Mouse (Mus musculus): ENCODE data around the gene Gm42517. TPM values are rescaled to one million over a fixed set of nuclear protein-coding genes. Genes with fewer than 3 reads are reported as not detected.

The Gm42517 gene
- not detected in 2 replicates for polyA plus RNA-seq (2014; fragmentation: Nextera tagmentation; extraction: Ambion mirVana)

GRCm38 (mm10) chr5:108367871-108368332, at the start of gene Gm42517:
Gene Gm42517, minus strand, starts transcription at chr5:108367922.
- no peak; the same call in 1 of the 2 replicates for ATAC-seq (ENCODE audit: insufficient number of reproducible peaks, low FRiP score, low TSS enrichment, low read depth)
- no peaks in the 10 kb centered on the region for H3K36me3 ChIP-seq (ENCODE audit: control insufficient read depth, insufficient read depth, low read length)
- peaks cover 18% of the 10 kb centered on the region for H3K4me1 ChIP-seq (ENCODE audit: control insufficient read depth, insufficient read depth, low read length)
- H3K9me3 ChIP-seq (ENCODE audit: control insufficient read depth, low read length): no peaks in the 10 kb centered on the region
- H3K4me2 ChIP-seq (ENCODE audit: low read depth, severe bottlenecking): peak within 1 kb of the TSS; percentile 86
- peaks cover 80% of the 10 kb centered on the region for H3K27me3 ChIP-seq (ENCODE audit: control insufficient read depth, insufficient read depth, low read length)
- 2% methylated on average over 28 of the region's 36 CpGs for WGBS
- peak within 1 kb of the TSS; percentile 43 for H3K9ac ChIP-seq (ENCODE audit: low read length)
- H3K27ac ChIP-seq (replicated peaks; ENCODE audit: low read depth, low read length): no peak within 1 kb of the TSS
- peak within 1 kb of the TSS; percentile 41 for H3K4me3 ChIP-seq (ENCODE audit: low read depth, low read length)
- peak; percentile 47 for DNase-seq (ENCODE audit: low spot score)

- Histone ChIP-seq H3K4me2 (ENCODE audit: low read depth, severe bottlenecking) (no peak overlapping the region), H3K27ac (replicated peaks; ENCODE audit: low read depth, low read length) (no peak overlapping the region), H3K4me3 (ENCODE audit: low read depth, low read length) (no peak overlapping the region), H3K9me3 (ENCODE audit: control insufficient read depth, low read length) (no peaks in the 10 kb centered on the region), H3K36me3 (ENCODE audit: control insufficient read depth, insufficient read depth, low read length) (no peaks in the 10 kb centered on the region), H3K27me3 (ENCODE audit: control insufficient read depth, insufficient read depth, low read length) (no peaks in the 10 kb centered on the region), H3K9ac (ENCODE audit: low read length) (no peak overlapping the region), H3K4me1 (ENCODE audit: control insufficient read depth, insufficient read depth, low read length) (no peaks in the 10 kb centered on the region)
- ATAC-seq (ENCODE audit: insufficient number of reproducible peaks, low FRiP score, low TSS enrichment, low read depth) (no peak), DNase-seq (ENCODE audit: low spot score) (no peak)
- 72% methylated on average over 2 of the region's 2 CpGs for WGBS
Measured at GRCm38 (mm10) chr5:108414711-108415110, 47.0 kb upstream of the Gm42517 start.

GRCm38 (mm10) chr5:108406977-108407376, 39.3 kb upstream of the Gm42517 start:
- Histone ChIP-seq H3K9ac (ENCODE audit: low read length) (no peak overlapping the region), H3K27ac (replicated peaks; ENCODE audit: low read depth, low read length) (no peak overlapping the region), H3K9me3 (ENCODE audit: control insufficient read depth, low read length) (no peaks in the 10 kb centered on the region), H3K4me2 (ENCODE audit: low read depth, severe bottlenecking) (no peak overlapping the region), H3K27me3 (ENCODE audit: control insufficient read depth, insufficient read depth, low read length) (no peaks in the 10 kb centered on the region), H3K36me3 (ENCODE audit: control insufficient read depth, insufficient read depth, low read length) (no peaks in the 10 kb centered on the region), H3K4me1 (ENCODE audit: control insufficient read depth, insufficient read depth, low read length) (no peaks in the 10 kb centered on the region), H3K4me3 (ENCODE audit: low read depth, low read length) (no peak overlapping the region)
- WGBS: 77% methylated on average over 2 of the region's 2 CpGs
- no peak for DNase-seq (ENCODE audit: low spot score)
- no peak for ATAC-seq (ENCODE audit: insufficient number of reproducible peaks, low FRiP score, low TSS enrichment, low read depth)

- no peak overlapping the region for H3K27ac ChIP-seq (replicated peaks; ENCODE audit: low read depth, low read length)
- 68% methylated on average over 1 of the region's 1 CpGs for WGBS
- H3K27me3 ChIP-seq (ENCODE audit: control insufficient read depth, insufficient read depth, low read length): no peaks in the 10 kb centered on the region
- ATAC-seq (ENCODE audit: insufficient number of reproducible peaks, low FRiP score, low TSS enrichment, low read depth) (no peak), DNase-seq (ENCODE audit: low spot score) (no peak)
- no peak overlapping the region for H3K4me3 ChIP-seq (ENCODE audit: low read depth, low read length)
- no peaks in the 10 kb centered on the region for H3K9me3 ChIP-seq (ENCODE audit: control insufficient read depth, low read length)
- H3K9ac ChIP-seq (ENCODE audit: low read length): no peak overlapping the region
- H3K4me1 ChIP-seq (ENCODE audit: control insufficient read depth, insufficient read depth, low read length): no peaks in the 10 kb centered on the region
- H3K4me2 ChIP-seq (ENCODE audit: low read depth, severe bottlenecking): no peak overlapping the region
- H3K36me3 ChIP-seq (ENCODE audit: control insufficient read depth, insufficient read depth, low read length): no peaks in the 10 kb centered on the region
Measured at GRCm38 (mm10) chr5:108405460-108405859, 37.7 kb upstream of the Gm42517 start.

GRCm38 (mm10) chr5:108403453-108403852, 35.7 kb upstream of the Gm42517 start:
- Histone ChIP-seq H3K4me1 (ENCODE audit: control insufficient read depth, insufficient read depth, low read length) (no peaks in the 10 kb centered on the region), H3K36me3 (ENCODE audit: control insufficient read depth, insufficient read depth, low read length) (no peaks in the 10 kb centered on the region), H3K9me3 (ENCODE audit: control insufficient read depth, low read length) (no peaks in the 10 kb centered on the region), H3K9ac (ENCODE audit: low read length) (no peak overlapping the region), H3K27me3 (ENCODE audit: control insufficient read depth, insufficient read depth, low read length) (no peaks in the 10 kb centered on the region), H3K4me2 (ENCODE audit: low read depth, severe bottlenecking) (no peak overlapping the region), H3K27ac (replicated peaks; ENCODE audit: low read depth, low read length) (no peak overlapping the region), H3K4me3 (ENCODE audit: low read depth, low read length) (no peak overlapping the region)
- ATAC-seq (ENCODE audit: insufficient number of reproducible peaks, low FRiP score, low TSS enrichment, low read depth): no peak
- DNase-seq (ENCODE audit: low spot score): no peak
- WGBS: 76% methylated on average over 4 of the region's 4 CpGs

- no peak for ATAC-seq (ENCODE audit: insufficient number of reproducible peaks, low FRiP score, low TSS enrichment, low read depth)
- Histone ChIP-seq H3K27ac (replicated peaks; ENCODE audit: low read depth, low read length) (no peak overlapping the region), H3K4me1 (ENCODE audit: control insufficient read depth, insufficient read depth, low read length) (no peaks in the 10 kb centered on the region), H3K9me3 (ENCODE audit: control insufficient read depth, low read length) (no peaks in the 10 kb centered on the region), H3K9ac (ENCODE audit: low read length) (no peak overlapping the region), H3K27me3 (ENCODE audit: control insufficient read depth, insufficient read depth, low read length) (no peaks in the 10 kb centered on the region), H3K4me2 (ENCODE audit: low read depth, severe bottlenecking) (no peak overlapping the region), H3K36me3 (ENCODE audit: control insufficient read depth, insufficient read depth, low read length) (no peaks in the 10 kb centered on the region), H3K4me3 (ENCODE audit: low read depth, low read length) (no peak overlapping the region)
- 73% methylated on average over 3 of the region's 3 CpGs for WGBS
- DNase-seq (ENCODE audit: low spot score): no peak
Measured at GRCm38 (mm10) chr5:108389744-108390143, 22.0 kb upstream of the Gm42517 start.

- Histone ChIP-seq H3K4me1 (ENCODE audit: control insufficient read depth, insufficient read depth, low read length) (no peaks in the 10 kb centered on the region), H3K27ac (replicated peaks; ENCODE audit: low read depth, low read length) (no peak within 1 kb of the TSS), H3K9me3 (ENCODE audit: control insufficient read depth, low read length) (no peaks in the 10 kb centered on the region), H3K4me3 (ENCODE audit: low read depth, low read length) (no peak within 1 kb of the TSS), H3K27me3 (ENCODE audit: control insufficient read depth, insufficient read depth, low read length) (no peaks in the 10 kb centered on the region), H3K36me3 (ENCODE audit: control insufficient read depth, insufficient read depth, low read length) (no peaks in the 10 kb centered on the region), H3K9ac (ENCODE audit: low read length) (no peak within 1 kb of the TSS), H3K4me2 (ENCODE audit: low read depth, severe bottlenecking) (no peak within 1 kb of the TSS)
- no peak for DNase-seq (ENCODE audit: low spot score)
- 79% methylated on average over 7 of the region's 7 CpGs for WGBS
- ATAC-seq (ENCODE audit: insufficient number of reproducible peaks, low FRiP score, low TSS enrichment, low read depth): no peak
Measured at GRCm38 (mm10) chr5:108388201-108388600, 20.5 kb upstream of the Gm42517 start, which contains the start of gene Pde6b. Gene Pde6b, plus strand, starts transcription at chr5:108388391.

- Histone ChIP-seq H3K27me3 (ENCODE audit: control insufficient read depth, insufficient read depth, low read length) (no peaks in the 10 kb centered on the region), H3K4me2 (ENCODE audit: low read depth, severe bottlenecking) (no peak overlapping the region), H3K27ac (replicated peaks; ENCODE audit: low read depth, low read length) (no peak overlapping the region), H3K4me3 (ENCODE audit: low read depth, low read length) (no peak overlapping the region), H3K9me3 (ENCODE audit: control insufficient read depth, low read length) (no peaks in the 10 kb centered on the region), H3K36me3 (ENCODE audit: control insufficient read depth, insufficient read depth, low read length) (no peaks in the 10 kb centered on the region), H3K9ac (ENCODE audit: low read length) (no peak overlapping the region), H3K4me1 (ENCODE audit: control insufficient read depth, insufficient read depth, low read length) (no peaks in the 10 kb centered on the region)
- DNase-seq (ENCODE audit: low spot score) (no peak), ATAC-seq (ENCODE audit: insufficient number of reproducible peaks, low FRiP score, low TSS enrichment, low read depth) (no peak)
- WGBS: 76% methylated on average over 4 of the region's 4 CpGs
Measured at GRCm38 (mm10) chr5:108386449-108386848, 18.7 kb upstream of the Gm42517 start.

GRCm38 (mm10) chr5:108385632-108386031, 17.9 kb upstream of the Gm42517 start:
- Histone ChIP-seq H3K9me3 (ENCODE audit: control insufficient read depth, low read length) (no peaks in the 10 kb centered on the region), H3K9ac (ENCODE audit: low read length) (no peak overlapping the region), H3K27ac (replicated peaks; ENCODE audit: low read depth, low read length) (no peak overlapping the region), H3K4me3 (ENCODE audit: low read depth, low read length) (no peak overlapping the region), H3K27me3 (ENCODE audit: control insufficient read depth, insufficient read depth, low read length) (no peaks in the 10 kb centered on the region), H3K4me1 (ENCODE audit: control insufficient read depth, insufficient read depth, low read length) (no peaks in the 10 kb centered on the region), H3K36me3 (ENCODE audit: control insufficient read depth, insufficient read depth, low read length) (no peaks in the 10 kb centered on the region), H3K4me2 (ENCODE audit: low read depth, severe bottlenecking) (no peak overlapping the region)
- ATAC-seq (ENCODE audit: insufficient number of reproducible peaks, low FRiP score, low TSS enrichment, low read depth) (no peak), DNase-seq (ENCODE audit: low spot score) (no peak)
- 85% methylated on average over 2 of the region's 2 CpGs for WGBS
